Mouse (Mus musculus): ENCODE measurements around the gene Pfkm. TPM values are rescaled to one million over a fixed set of nuclear protein-coding genes. Genes with fewer than 3 reads are reported as not detected.

Gene Pfkm
- total RNA-seq, 2 experiments from 2014 or later = 156 to 177 TPM

GRCm38 (mm10) chr15:98094905-98095304, 2.5 kb downstream of the Pfkm start:
- intact Hi-C loops (cut with DNase I) = no loop called here
- DNase-seq = no peak

GRCm38 (mm10) chr15:98096957-98097356, 4.6 kb downstream of the Pfkm start:
- intact Hi-C loops (cut with DNase I) = no loop called here
- no peak for DNase-seq

- intact Hi-C loops (cut with DNase I) = no loop called here
These were observed 6.1 kb downstream of the Pfkm start for GRCm38 (mm10) chr15:98098519-98098918.

GRCm38 (mm10) chr15:98102401-98102800, 10.0 kb downstream of the Pfkm start:
- DNase-seq = no peak
- intact Hi-C loops (cut with DNase I) = no loop called here

More at GRCm38 (mm10) chr15:98098519-98098918, 6.1 kb downstream of the Pfkm start:
- no peak for DNase-seq

- intact Hi-C loops (cut with DNase I) = no loop called here
- DNase-seq = no peak
These were observed 14.1 kb downstream of the Pfkm start for GRCm38 (mm10) chr15:98106506-98106905.

GRCm38 (mm10) chr15:98107230-98107629, 14.8 kb downstream of the Pfkm start:
- intact Hi-C loops (cut with DNase I) = no loop called here
- DNase-seq = no peak

GRCm38 (mm10) chr15:98107703-98108296, 15.4 kb downstream of the Pfkm start:
- no peak for DNase-seq
- intact Hi-C loops (cut with DNase I) = no loop called here

- peak; percentile 85 for DNase-seq
- intact Hi-C loops (cut with DNase I) = no loop called here
These were observed 16.1 kb downstream of the Pfkm start for GRCm38 (mm10) chr15:98108297-98109152.

GRCm38 (mm10) chr15:98111791-98112190, 19.4 kb downstream of the Pfkm start:
- intact Hi-C loops (cut with DNase I) = no loop called here
- DNase-seq = no peak

GRCm38 (mm10) chr15:98114098-98114851, 21.9 kb downstream of the Pfkm start:
- intact Hi-C loops (cut with DNase I) = no loop called here
- no peak for DNase-seq

- DNase-seq = no peak
- intact Hi-C loops (cut with DNase I) = no loop called here
These were observed 22.7 kb downstream of the Pfkm start for GRCm38 (mm10) chr15:98114852-98115778.

- no peak for DNase-seq
- intact Hi-C loops (cut with DNase I) = no loop called here
These were observed 23.4 kb downstream of the Pfkm start for GRCm38 (mm10) chr15:98115779-98116163.

GRCm38 (mm10) chr15:98116287-98116686, 23.9 kb downstream of the Pfkm start:
- intact Hi-C loops (cut with DNase I) = no loop called here
- no peak for DNase-seq

- DNase-seq = no peak
These were observed 27.0 kb downstream of the Pfkm start for GRCm38 (mm10) chr15:98119363-98119762.

GRCm38 (mm10) chr15:98120831-98121230, 28.4 kb downstream of the Pfkm start:
- no peak for DNase-seq
- intact Hi-C loops (cut with DNase I) = no loop called here

More at GRCm38 (mm10) chr15:98119363-98119762, 27.0 kb downstream of the Pfkm start:
- intact Hi-C loops (cut with DNase I) = no loop called here

- intact Hi-C loops (cut with DNase I) = no loop called here
These were observed 38.6 kb downstream of the Pfkm start for GRCm38 (mm10) chr15:98131001-98131400.

GRCm38 (mm10) chr15:98131451-98131850, 39.1 kb downstream of the Pfkm start:
- no peak for DNase-seq
- intact Hi-C loops (cut with DNase I) = no loop called here

More at GRCm38 (mm10) chr15:98131001-98131400, 38.6 kb downstream of the Pfkm start:
- DNase-seq = no peak

- DNase-seq = no peak
- intact Hi-C loops (cut with DNase I) = no loop called here
These were observed 39.7 kb downstream of the Pfkm start for GRCm38 (mm10) chr15:98131942-98132655.

GRCm38 (mm10) chr15:98133471-98133870, 41.1 kb downstream of the Pfkm start:
- no peak for DNase-seq
- intact Hi-C loops (cut with DNase I) = no loop called here

GRCm38 (mm10) chr15:98134034-98134433, 41.6 kb downstream of the Pfkm start:
- intact Hi-C loops (cut with DNase I) = no loop called here
- peak; percentile 21 for DNase-seq

All from left cerebral cortex, postnatal 4 days (tissue).